Mouse (Mus musculus) cortical plate, adult 2 months (tissue): ENCODE data around the gene Mylk4.

Experiments used
- CTCF ChIP-seq: fragments of 200-500 bp; IDR thresholded peaks from 2 replicates; pipeline ENCODE4 v1.5.1; 2011; ENCODE audit warnings: mild to moderate bottlenecking, control low read depth, low read length; ENCODE audit not compliant: insufficient read depth; ENCODE audit errors: extremely low read depth
- POLR2A ChIP-seq: fragments of 200-500 bp; IDR thresholded peaks from 2 replicates; pipeline ENCODE4 v1.6.1; 2011; ENCODE audit warnings: mild to moderate bottlenecking, low read length, control low read depth; ENCODE audit not compliant: insufficient read depth; ENCODE audit errors: extremely low read depth

- no peak for TF ChIP-seq POLR2A
- TF ChIP-seq CTCF: no peak
Observed at GRCm38 (mm10) chr13:32795166-32795565, 11.4 kb upstream of the Mylk4 start.
